Mouse (Mus musculus) hindlimb bud, embryonic 11.5 days (tissue): ENCODE measurements at regions not wholly inside any gene's neighbourhood (a gene's known extent, or its start where the extent isn't known, plus 50 kb on each side); places are given as distances from the start of the nearest gene placed in this dataset.
"Not testable (repeated sequence)": the region's sequence is repeated elsewhere in the genome, so short reads cannot be mapped to it uniquely, and the experiment has no call there.

ENCODE experiments used
- DNase-seq: peaks from one replicate; pipeline ENCODE4 v3.0.0-alpha.2; 2012; ENCODE audit warnings: low read depth, low spot score; ENCODE audit errors: extremely low spot score

DNA sequence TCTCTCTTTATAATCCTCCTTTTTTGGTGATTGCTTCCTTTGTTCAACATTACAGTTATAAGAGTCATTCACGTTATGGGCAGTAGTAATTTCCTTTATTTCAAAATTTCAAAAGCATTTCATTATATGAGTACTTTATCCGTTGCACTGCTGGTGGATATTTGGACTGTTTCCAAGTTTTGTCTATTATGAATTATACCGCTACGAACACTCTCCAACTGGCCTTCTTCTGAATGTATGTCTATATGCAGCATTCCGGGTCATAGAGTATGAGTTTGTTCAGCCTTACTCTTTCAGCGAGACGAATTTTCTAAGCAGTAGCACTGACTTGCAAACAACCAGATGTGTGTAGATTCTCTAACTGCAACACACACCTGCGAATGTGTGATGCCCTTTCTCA lies 57.8 kb downstream of the Dusp6 start:
- no peak for DNase-seq

DNA sequence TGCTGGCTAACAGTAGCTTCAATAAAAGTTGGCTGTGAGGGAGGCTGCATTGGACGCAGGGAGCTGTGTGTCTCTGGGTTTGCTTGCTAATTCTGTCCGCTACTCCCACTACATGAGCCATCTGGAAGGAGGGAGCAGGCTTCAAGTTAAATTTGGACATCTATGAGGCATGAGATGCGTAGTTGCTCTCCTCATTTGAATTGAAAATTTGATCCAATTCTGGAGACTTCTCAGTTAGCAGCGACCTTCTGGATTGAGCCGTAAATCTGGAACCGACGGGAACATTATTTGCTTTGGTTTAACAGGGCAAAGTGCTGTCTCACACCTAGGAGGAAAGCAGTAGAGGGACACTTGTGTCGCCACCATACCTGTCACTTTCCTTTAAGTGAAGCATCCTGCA lies 60.3 kb downstream of the Dusp6 start:
- DNase-seq = no peak

DNA sequence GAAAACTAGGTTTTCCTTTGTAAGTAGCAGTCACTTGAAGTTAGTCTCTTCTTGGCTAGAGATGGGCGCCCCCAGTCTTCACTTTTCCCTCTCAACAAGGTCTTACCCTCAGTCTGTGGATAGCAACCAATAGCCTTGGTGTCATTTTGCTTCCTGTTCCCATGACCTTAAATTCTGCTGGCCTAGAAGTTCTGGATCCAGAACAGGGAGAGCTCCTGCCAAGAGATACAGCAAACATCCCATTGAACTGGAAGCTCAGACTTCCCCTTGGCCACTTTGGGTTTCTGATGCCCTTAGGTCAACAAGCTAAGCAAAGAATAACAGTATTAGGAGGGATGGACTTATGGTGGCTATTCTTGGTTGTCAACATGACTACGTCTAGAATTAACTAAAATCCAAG lies 64.5 kb downstream of the Dusp6 start:
- DNase-seq = no peak

DNA sequence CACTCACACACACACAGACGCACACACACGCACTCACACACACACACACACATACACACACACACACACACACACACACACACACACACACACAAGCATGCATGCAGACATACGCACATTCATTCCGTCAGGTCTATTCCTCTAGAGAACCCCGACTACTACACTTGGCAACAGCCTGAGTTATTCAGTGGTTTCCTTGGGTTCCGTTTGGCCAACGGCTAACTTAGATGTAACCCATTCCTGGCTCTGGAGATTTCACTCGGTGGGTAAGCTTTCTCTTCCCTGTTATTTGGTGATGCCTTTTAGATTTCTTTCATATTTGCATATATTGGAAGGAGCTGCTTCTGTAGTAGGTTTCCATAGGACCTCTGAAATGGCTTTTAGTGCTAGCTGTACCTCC lies 65.5 kb downstream of the Dusp6 start:
- no peak for DNase-seq

DNA sequence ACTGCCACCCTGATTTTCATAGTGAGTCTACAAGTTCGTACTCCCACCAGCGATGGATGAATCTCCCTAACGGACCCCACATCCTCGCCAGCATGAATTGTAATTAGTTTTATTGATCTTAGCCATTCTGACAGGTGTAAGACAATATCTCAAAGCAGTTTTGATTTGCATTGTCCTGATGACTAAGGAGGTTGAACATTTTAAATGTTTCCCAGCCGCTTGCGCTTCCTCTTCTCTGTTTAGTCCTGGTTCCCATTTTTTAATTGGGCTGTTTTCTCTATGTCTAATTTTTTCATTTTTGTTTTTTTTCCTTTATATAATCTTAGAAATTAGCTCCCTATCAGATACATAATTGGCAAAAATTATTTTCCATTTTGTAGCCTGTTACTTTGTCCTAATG lies 66.4 kb downstream of the Dusp6 start:
- no peak for DNase-seq

DNA sequence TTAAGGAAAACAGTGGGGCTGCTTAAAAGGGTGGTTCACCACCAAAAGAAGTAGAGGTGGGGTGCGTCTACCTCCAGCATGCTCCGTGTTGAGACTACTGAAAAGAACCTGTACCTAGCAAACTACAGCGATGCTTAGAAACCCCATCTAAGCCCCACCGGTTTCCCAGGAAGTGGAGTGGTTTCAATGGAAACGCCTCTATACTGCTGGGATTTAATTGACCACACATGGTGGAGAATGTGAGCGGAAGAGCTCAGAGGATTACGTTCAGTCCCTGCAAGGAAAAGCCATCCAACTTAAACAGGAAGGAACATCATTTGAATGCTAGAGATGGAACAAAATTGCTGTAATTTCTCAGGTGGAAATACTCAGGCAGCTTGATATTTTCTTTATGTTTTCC lies 67.5 kb downstream of the Dusp6 start:
- no peak for DNase-seq

DNA sequence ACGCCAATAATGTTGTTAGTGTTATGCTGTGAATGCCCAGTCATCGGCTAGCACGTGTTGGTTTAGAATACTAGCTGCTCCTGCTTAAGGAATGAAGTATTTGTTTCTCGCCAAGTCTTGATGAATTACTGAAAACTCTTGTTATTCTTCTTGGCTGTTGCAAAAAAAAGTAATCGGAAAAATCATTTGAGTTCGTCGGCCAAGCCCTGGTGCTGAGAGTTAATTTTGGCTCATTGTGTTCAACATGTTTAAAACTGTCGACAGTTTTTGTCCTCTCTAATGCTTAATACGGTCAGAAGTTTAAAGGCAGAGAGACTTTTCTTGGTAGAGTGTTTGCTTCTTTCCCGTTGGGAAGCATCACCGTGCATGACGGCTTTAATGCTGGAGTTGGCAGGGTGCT lies 68.8 kb downstream of the Dusp6 start:
- no peak for DNase-seq

DNA sequence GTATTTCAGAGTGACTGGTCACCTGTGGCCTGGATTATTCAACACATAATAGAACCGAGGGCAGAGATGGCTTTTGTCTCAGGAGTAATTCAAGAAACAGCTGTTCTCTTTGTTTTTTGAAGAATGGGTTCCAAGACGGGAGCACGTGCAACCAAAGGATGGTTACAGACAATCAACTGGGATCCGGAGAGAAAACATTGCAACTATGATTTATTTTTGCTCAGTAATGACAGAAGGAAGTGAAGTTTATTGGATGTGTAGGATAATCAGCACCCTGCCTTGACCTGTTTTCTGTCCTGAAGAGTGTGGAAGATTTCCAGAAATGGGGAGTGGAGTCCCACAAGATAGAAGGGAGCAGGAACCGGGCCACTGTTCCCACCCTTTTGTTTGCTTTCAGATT lies 70.8 kb downstream of the Dusp6 start:
- DNase-seq = no peak

DNA sequence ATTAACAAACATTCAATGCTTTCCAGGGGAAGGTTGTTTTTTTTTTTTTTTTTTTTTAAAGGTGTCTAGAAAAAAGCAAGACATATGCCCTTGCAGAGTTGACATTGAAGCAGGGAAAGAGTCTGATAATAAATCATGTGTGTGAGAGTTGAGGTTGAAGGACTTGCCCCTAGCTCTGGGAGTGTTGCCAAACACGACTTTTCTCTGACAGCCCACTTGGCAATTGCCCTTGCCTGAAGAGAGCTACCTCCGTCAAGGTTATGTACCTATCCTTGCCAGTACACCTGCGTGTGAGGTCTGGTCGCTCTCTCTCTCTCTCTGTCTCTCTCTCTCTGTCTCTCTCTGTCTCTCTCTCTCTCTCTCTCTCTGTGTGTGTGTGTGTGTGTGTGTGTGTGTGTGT lies 73.1 kb downstream of the Dusp6 start:
- no peak for DNase-seq

DNA sequence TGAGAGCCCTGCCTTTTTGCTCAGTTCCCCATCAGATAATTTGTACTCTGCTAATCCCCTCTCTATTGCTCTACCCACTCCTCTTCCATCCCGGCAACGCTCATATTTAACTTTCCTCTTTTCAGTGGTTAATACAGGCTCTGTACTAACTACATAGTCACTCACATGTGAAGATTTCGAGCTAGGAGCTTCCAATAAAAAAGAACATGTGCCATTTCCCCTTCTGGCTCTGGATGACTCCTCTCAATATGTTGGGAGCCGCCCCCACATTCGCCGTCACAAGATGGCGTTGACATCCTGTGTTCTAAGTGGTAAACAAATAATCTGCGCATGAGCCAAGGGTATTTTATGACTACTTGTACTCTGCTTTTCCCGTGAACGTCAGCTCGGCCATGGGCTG lies 75.8 kb downstream of the Dusp6 start:
- not testable (repeated sequence) for DNase-seq

DNA sequence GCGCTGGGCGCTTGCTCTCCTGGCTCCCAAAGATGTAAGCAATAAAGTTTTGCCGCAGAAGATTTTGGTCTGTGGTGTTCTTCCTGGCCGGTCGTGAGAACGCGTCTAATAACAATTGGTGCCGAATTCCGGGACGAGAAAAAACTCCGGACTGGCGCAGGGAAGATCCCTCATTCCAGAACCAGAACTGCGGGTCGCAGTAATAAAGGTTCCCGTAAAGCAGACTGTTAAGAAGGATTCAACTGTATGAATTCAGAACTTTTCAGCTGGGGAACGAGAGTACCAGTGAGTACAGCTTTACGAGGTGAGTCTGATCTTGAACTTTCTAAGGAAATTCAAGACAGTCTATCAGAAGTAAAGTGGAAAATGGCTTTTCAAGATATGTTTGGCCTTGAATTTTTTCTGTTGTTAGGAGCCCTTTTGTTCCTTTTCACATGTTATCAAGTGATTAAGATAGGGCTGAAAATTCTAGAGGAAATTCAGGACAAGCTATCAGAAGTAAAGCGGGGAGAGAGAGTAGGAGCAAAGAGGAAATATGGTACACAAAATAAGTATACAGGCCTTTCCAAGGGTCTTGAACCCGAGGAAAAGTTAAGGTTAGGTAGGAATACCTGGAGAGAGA lies 76.4 kb downstream of the Dusp6 start:
- DNase-seq = not testable (repeated sequence)

DNA sequence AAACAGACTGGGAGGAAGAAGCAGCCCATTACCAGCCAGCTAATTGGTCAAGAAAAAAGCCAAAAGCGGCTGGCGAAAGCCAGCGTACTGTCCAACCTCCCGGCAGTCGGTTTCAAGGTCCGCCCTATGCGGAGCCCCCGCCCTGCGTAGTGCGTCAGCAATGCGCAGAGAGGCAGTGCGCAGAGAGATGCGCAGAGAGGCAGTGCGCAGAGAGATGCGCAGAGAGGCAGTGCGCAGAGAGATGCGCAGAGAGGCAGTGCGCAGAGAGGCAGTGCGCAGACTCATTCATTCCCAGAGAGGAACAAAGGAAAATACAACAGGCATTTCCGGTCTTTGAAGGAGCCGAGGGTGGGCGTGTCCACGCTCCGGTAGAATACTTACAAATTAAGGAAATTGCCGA lies 77.0 kb downstream of the Dusp6 start:
- DNase-seq = not testable (repeated sequence)

DNA sequence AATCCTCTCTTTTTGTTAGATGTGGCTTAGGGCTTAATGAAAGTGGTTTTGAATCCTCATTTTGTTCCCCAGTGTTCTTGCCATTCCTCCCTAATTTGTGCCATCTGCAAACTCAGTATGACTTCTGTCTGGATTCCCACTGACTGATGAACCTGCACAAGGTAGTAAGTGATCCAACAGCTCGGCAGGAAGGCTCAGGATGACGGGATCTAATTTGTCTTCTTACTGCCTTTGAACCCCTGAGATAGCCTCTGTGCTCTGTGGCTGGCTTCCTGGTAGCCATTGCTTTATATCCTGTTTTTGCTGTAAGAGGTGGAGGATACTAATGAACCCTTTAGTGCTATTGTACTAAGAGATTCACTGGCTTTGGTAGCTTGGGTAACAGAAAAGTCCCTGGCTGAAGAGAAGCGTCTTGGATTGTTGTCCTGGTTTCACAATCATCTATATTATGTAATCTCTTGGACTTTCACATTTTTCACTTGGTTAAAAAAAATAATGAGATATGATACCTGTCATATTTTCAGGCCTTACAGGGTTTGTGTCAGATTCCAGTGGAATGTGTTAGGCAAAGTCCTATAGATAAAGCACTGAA lies 86.2 kb downstream of the Dusp6 start:
- DNase-seq = no peak

DNA sequence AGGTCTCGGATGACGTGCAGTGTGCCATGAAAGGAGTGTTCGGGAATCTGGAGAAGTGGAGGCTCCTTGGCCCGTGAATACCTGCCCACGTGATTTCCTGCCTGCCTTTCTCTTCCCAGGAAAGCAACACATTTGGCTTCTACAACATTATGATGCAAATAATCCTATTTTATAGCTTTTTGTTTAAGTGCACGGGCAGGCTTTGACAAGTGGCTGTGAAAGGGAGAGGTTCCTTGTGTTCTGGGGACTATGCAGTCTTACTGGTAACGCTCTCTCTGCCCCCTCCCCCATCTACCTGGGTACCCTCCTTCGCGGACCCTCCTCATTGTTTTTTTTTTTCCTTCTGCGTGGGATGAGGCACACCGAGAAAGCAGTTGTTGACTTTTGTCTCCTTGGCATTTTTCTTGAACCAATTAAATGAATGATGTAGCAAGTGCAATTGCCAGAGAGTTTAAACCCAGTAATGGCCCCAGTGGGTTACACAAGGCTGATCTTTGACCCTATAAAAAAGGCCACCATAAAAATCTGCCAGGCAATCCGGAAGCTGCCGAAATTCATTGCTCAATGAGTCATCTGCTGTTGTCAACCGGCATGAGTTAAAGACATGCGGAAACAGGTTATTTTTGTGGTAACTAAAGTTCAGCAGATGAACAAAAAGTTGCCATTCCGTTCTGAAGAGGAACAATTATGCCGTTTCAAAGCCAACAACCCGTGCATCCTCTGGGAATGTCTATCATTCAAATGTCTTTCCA lies 90.7 kb downstream of the Dusp6 start:
- DNase-seq = peak; percentile 76

DNA sequence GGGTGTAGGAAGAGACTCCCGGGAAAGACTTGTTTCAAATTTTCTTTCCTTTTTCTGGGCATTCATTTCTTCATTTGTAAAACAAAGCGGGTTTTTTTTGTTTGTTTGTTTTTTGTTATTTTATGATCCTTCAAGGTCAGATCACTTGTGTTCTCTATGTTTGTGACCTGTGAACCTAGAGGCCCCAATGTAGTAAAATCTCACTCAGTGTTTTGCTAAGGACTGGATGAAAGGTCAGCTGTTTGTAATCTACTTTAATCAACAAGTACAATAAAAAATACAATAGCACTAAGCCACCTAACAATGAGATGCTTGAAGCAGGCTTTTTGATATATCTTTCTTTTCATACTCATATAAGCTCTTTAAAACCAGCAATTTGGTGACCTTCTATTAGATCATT lies 91.3 kb downstream of the Dusp6 start:
- DNase-seq = no peak

DNA sequence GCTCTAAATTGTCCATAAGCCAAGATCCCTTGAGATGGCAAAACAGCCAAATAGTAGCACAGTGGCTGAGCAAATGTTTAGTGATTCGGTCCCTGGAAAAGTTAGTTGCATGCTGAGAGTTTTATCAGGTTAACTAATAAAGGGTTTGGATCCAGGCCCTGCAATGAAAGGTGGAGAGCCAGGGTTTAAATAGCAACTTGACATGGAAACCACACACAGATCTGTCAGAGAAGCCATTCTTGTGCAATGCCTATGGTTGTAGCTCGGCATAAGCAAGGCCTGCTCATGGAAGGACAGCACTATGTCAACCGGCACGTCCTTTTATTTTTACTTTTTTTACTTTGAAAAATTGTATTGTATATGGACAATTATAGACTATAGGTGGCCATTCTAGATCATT lies 92.3 kb downstream of the Dusp6 start:
- no peak for DNase-seq

DNA sequence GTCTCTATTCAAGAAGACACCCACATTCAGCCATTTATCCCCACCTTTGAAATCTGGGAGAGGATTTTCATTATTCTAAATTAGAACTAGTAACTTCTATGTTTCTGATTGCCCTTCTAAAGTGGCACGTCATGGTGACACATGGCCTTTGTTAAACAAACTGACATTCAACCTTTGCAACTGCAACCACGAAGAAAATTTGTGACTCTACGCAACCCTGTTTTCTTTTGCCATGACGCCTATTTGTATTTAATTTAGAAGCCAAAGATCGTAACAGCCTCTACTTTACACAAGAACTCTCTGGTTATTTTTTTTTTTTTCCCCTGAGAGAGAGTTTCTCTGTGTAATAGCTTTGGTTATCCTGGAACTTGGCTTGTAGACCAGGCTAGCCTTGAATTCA lies 93.2 kb downstream of the Dusp6 start:
- DNase-seq = no peak

DNA sequence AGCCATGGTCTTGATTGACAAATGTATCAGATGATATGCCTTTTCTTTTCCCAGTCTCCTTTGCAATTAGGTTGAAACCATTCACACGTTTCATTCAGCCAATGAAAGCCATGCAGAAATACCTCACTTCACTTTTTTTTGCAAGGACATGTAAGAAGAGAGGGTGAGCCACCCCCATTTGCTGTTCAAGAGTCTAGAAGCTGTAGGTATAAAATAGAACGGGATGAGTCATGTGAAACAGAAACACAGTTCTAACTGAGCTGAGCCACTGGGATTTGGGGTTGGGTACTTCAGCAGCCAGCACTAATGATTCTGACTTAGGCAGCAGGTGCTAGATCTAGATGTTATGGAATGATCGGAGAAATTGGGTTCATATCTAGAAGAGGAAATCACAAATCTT lies 93.9 kb downstream of the Dusp6 start:
- DNase-seq = no peak

DNA sequence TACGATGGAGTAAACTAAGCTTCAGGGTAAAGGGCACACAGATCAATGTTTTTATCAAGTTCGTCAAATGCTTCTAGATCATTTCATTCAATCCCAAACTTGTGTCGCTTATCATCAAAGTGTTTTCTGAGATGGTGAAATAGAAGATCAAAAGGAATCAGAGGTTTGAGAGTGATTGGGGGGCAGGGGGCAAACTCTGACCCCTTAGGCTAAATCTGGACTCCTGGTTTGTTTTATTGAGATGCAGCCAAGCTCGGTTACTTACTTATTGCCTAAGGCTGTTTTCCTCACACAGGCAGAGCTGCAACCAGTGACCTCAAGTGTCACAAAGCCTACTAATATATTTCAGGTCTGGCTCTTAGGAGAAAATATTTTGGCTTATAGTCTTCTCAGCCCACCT lies 94.3 kb downstream of the Dusp6 start:
- no peak for DNase-seq

DNA sequence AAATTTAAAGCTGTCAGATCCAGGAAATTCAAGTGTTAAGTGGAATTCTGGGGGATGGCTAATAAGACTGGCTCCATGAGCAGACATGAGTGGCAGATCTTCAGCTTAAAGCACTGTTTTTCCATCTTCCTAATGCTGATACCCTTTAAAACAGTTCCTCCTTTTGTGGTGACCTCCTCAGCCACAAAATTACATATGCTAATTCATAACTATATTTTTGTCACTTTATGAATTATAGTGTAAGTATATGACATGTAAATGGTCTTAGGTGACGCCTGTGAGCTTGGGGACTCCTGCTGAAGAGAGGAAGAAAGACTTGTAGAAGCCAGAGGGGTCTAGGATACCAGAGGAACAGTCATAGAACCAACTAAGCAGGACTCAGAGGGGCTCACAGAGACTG lies 95.2 kb downstream of the Dusp6 start:
- no peak for DNase-seq

DNA sequence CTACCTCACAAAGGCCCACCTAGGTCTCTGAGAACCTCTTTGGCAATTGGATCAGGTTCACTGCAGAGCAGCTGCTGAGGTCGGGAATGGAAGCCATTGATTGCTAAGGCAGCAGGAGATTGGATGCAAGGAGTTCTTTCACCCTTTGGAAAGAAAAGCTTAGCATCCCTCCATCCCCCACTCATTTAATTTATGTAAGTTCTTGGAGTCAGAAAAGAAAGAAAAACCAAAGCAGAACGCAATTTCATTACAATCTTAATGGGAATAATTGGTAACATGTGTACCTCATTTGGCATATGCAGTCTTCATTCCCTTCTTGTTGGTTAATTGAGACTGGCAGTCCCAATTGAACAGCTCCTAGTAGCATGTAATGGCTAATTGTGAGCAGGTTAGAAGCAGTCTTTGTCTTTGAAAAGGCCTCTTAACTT lies 96.4 kb downstream of the Dusp6 start:
- DNase-seq = peak; percentile 91

DNA sequence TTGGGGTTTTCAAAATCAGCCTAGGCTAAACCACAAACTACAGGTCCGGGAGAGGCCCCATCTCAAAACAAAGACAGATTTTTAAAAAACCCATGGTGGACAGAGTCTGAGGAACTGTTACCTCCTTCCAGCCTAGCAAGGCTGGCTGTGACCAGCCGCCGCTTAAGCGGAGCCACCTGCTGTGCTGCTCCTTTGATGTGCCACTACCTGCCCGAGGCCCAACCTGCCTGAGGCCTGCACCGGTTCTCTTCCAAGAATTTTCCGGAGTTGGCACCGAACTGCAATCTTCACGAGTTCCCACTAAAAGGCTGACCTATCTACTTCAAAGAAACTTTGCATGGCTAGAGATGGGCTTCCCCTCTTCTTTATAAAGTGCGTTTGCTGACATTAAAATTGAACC lies 97.6 kb downstream of the Dusp6 start:
- DNase-seq = not testable (repeated sequence)

DNA sequence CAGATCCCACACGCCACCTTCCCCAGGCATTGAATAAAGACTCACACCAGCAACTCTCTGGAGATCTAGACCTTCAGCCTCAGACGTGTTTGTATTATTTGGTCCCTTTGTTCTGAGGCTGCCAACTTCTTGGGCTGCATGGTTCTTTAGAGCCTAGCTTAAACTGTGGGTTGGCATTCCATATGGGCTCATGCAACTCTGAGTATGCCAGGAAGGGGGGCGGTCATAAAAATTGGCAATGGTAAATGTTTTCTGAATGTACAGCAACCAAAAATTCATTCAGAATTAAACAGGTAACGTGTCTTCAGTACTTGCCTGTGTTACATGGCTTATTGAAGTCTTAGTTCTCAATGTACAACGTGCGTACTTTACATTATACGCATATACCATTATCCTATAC lies 103.1 kb downstream of the Dusp6 start:
- no peak for DNase-seq
